Mouse (Mus musculus) right cerebral cortex, adult 18-20 months (tissue): ENCODE results near the gene Sgk2.
A peak's percentile ranks its signal among the peaks of the same experiment; 100 is the strongest.
"Not testable (repeated sequence)": the region's sequence is repeated elsewhere in the genome, so short reads cannot be mapped to it uniquely, and the experiment has no call there.

Source experiments
- DNase-seq: peaks from one replicate; pipeline ENCODE4 v3.0.0; 2022; ENCODE audit warnings: mixed read lengths

The Sgk2 gene

GRCm38 (mm10) chr2:162992084-162992437, 4.9 kb downstream of the Sgk2 start:
- no peak for DNase-seq

GRCm38 (mm10) chr2:162993881-162994616, 6.9 kb downstream of the Sgk2 start:
- DNase-seq = no peak

- peak; percentile 51 for DNase-seq
Observed at GRCm38 (mm10) chr2:162998528-162999230, 11.5 kb downstream of the Sgk2 start.

- no peak for DNase-seq
Observed at GRCm38 (mm10) chr2:162999744-163000143, 12.6 kb downstream of the Sgk2 start.

GRCm38 (mm10) chr2:163001071-163001470, 13.9 kb downstream of the Sgk2 start:
- no peak for DNase-seq

DNA sequence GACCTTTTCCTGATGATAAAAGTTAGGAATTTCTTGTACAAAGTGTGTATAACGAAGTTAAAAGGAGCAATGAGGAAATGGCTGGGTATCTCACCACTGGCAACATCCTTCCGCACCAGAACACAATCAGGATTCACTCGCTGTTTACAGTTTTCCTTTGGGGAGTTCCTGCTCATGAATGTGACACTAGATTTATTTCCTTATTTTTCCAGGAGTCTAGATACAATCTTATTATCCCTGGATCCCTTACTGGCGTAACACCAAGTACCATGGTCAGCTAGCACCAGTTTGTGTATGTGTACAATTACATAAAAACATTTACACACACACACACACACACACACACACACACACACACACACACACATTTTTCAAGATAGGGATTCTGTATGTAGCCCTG, 20.2 kb downstream of the Sgk2 start:
- no peak for DNase-seq

DNA sequence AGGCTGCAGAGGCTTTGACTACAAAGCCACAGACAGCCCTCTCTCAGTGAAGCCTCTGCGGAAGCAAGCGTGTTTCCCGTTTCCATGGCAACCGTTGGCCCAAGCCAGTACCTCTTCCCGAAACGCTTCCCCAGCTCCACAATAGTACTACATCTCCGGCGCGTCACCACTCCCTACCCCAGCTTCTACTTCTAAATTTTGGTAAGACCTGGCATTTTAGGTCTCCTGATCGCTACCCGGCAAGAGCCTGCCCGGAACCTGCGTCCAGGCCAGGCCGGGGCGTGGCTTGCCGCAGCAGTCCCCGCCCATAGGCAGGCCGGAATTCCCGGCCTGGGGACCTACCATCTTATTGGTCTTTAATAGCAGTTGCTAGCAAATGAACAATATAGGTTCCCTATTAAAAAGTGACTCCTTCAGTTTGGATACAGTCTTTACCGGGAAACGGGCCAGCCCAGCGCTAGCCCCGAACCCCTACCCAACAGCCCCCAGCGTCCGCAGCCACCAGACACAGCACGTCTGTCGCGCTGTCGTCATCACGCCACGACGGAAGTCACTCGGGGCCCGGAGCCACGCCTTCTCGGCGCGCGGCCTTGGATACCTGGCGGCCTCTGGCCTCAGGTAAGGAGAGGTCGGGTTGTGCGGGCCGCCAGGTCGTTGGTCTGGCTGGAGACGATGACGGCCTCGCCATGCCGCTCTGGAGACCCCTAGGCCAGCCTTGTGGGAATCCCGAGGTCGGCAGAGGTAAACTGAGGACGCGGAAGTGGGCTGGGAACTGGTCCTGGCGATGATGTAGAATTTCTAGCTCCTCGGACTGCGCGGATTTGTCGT, 30.0 kb downstream of the Sgk2 start, which contains the start of gene Ift52:
Gene Ift52 (plus strand): TSS at position 439 of the 828 bp plus-strand sequence.
- DNase-seq = peak; percentile 94

DNA sequence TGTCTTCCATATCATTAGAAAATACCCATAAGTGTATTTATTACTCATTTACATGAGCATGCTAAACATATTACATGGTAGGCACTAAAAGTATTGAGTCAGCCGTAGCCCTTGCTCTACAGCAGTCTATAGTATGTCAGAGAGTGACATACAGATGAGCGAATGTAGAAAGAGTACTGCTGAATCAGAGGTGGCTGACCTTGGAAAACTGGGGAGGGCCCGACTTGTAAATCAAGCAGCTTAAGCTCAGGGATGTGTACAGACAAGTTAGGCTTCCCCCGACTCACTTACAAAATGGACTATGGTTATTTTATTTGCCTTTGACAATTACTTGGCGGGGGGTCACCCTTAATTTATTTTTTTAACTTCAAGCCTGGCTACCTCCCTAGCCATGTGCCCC, 44.2 kb downstream of the Sgk2 start:
- no peak for DNase-seq

GRCm38 (mm10) chr2:163031757-163032156, 44.6 kb downstream of the Sgk2 start:
- DNase-seq = no peak

DNA sequence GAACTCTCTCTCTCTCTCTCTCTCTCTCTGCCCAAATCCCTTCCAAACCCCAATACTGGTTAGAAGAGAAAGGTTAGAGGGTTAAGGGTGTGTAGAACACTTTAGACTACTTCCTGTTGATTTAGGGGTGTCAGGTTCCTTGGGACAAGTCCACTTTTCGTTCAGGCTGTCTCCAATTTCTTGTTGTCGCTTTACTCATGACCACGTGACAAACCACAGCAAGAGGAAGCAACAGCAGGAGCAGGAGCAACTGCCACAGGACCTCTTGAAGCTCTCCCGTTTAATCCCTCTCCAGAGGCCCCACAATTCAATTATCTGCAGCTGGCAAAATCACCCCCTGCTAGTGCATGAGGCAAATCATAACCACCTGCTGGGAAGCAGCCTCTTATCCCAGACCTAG, 45.5 kb downstream of the Sgk2 start:
- no peak for DNase-seq

DNA sequence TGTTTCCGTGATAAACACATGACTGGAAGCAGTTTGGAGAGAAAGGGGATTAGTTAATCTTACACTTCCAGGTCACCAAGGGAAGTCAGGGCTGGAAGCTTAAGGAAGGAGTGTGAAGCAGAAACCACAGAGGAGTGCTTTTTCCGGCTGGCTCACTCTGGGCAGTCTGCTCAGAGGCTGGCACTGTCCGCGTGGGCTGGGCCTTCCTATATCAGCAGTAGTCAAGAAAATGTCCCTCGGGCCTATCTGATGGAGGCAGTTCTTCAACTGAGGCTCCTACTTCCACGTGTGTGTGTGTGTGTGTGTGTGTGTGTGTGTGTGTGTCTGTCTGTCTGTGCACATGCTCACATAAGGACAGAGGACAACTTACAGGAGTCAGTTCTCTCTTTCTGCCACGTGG, 52.8 kb downstream of the Sgk2 start:
- no peak for DNase-seq

DNA sequence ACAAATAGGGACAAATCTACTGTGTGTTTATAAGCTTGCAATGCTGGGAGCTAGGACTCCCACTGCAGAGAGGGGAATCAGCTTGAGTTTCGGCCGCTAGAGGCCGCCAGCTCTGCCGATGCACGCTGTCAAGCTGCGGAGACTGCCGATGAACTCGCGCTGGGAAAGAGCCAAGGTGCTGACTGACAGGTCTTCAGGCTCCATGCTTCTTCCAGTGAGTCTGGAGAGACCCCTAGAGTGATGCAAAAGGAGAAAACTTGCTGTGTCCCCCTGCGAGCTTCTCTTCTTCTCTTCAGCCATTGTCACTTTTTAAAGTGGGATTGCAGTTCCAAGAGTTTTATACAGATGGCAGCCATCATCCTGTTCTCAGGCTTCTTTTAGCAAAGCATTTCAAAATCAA, 61.0 kb downstream of the Sgk2 start:
- peak; percentile 75 for DNase-seq

GRCm38 (mm10) chr2:163049116-163049515, 62.0 kb downstream of the Sgk2 start:
- DNase-seq = no peak

DNA sequence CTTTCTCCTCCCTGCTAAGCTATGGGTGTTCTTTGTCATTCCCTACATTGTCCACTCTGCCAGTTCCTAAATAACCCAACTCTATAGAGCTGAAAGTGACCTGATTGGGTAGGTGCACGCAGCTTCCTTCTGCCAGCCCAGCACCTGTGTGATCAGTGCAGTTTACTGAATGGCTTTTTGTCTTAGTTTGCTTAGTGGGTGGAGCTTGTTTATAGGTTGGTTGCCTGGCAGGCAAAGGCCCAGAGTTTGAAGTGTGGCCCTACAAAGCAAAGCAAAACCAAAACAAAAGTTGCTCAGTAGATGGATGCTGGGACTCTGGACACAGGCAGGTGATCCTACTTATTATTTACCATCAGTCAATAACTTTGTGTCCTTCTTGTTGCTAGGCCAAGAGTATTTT, 64.6 kb downstream of the Sgk2 start:
- DNase-seq = no peak

GRCm38 (mm10) chr2:163052101-163052500, 65.0 kb downstream of the Sgk2 start:
- DNase-seq = no peak

GRCm38 (mm10) chr2:163052826-163053225, 65.7 kb downstream of the Sgk2 start:
- no peak for DNase-seq

- DNase-seq = peak; percentile 89
Observed at GRCm38 (mm10) chr2:163054335-163054840, 67.3 kb downstream of the Sgk2 start, which contains the start of gene Mybl2. Mybl2 (plus strand) TSS chr2:163054687.

GRCm38 (mm10) chr2:163054891-163055494, 67.9 kb downstream of the Sgk2 start:
- DNase-seq = no peak

DNA sequence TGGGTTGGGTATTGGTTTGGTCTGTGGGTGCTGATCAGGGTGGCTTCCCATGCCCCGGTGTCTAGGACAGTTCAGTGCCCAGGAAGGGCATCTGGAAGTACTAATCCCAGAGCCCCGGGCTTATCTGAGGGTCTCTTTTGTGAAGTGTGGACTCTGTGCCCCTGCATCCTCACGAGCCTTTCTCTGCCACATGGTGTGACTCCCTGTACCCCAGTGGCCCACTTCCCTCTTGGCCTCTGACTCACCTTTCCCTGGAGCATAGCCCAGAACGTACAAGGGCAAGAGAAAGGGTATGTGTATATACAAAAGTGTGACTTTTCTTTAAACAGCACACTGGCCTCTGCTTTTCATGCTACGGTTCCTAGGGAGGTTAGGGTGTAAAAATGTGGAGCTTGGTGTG, 68.6 kb downstream of the Sgk2 start:
- DNase-seq = no peak

- DNase-seq = no peak
Observed at GRCm38 (mm10) chr2:163056584-163056983, 69.5 kb downstream of the Sgk2 start.

DNA sequence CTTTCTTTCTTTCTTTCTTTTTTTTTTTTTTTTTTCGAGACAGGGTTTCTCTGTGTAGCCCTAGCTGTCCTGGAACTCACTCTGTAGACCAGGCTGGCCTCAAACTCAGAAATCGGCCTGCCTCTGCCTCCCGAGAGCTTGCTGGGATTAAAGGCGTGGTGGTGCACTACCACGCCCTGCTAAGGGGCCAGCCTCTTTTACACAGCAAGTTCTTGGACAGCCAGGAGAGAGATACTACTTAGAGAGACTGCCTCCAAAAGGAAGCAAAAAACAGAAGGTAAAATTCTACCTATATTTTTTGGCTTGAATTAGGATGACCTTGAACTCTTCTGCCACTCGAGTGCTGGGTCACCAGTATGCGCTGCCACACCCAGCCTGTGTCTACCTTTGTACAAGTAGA, 71.9 kb downstream of the Sgk2 start:
- DNase-seq = not testable (repeated sequence)

- DNase-seq = no peak
Observed at GRCm38 (mm10) chr2:163060630-163061029, 73.5 kb downstream of the Sgk2 start.
